ENCODE assay signal across 8 mouse cellular contexts in the genomic region with DNA sequence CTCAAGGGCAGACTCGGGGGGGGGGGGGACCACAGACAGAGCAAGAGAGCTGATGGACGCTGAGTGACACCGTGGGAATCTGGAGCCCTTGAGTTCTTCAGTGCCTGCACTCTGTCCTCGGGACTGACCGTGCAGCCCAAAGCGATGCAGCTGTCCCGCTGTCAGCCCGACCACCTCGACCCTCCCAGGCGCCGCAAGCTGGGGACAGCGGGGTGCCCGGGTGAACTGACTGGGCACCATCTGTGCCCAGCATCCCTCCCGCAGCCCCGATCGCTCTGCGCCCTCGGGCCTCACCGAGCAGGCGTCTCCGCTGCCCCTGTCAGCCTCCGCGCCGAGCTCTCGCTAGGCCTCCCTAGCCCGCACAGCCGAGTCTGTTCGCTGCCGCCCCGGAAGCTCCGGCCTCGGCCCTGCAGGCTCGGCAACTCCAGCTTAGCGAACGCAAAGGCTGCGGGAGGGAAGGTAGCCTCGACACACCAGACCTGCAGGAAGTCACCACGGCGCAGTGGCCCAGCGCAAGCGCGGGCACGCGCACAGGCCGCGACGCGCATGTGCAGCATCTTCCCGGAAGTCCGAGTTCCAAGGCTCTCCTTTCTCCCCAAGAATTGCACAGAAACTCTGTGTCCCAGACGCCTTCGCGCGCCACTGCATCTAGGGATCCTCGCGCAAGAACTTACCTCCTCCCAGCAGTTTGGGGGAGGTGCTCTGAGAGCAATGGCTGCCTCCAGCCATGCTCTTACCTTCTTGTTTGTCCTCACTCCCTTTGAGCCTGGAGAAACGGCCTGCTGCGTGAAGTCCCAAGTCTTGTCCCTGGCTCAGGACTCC. TPM values are rescaled to one million over a fixed set of nuclear protein-coding genes. Genes with fewer than 3 reads are reported as not detected.
DNase-seq lines count a peak whose midpoint lies in the region; ATAC-seq and TF ChIP-seq lines count a peak whose summit lies in the region.

Gene Rbak (minus strand): TSS at position 521 of the 822 bp plus-strand sequence.
Gene Spdye4b (plus strand): TSS at position 763 of the 822 bp plus-strand sequence.

- 1% methylated on average over 44 of the region's 58 CpGs for WGBS in embryonic facial prominence, embryonic 14.5 days
- 1% methylated on average over 57 of the region's 58 CpGs for WGBS in heart, adult 2 months
- under 1% methylated on average over 58 of the region's 58 CpGs for WGBS in limb, embryonic 13.5 days
- WGBS in midbrain, embryonic 16.5 days = under 1% methylated on average over 57 of the region's 58 CpGs

- peak; percentile 99 for ATAC-seq in embryonic facial prominence, embryonic 14.5 days (ENCODE audit: low read depth)
- ATAC-seq in limb, embryonic 13.5 days (ENCODE audit: low FRiP score, low read depth) = peak; percentile 96
- peak; percentile 97 for ATAC-seq in midbrain, embryonic 16.5 days

- peak within 1 kb of the TSS; percentile 81 for H3K27ac ChIP-seq in embryonic facial prominence, embryonic 14.5 days (replicated peaks; ENCODE audit: low read depth, low read length)
- H3K27ac ChIP-seq in heart, adult 2 months = peak within 1 kb of the TSS; percentile 81
- H3K27ac ChIP-seq in limb, embryonic 13.5 days = peak within 1 kb of the TSS; percentile 82
- peak within 1 kb of the TSS; percentile 91 for H3K27ac ChIP-seq in midbrain, embryonic 16.5 days (ENCODE audit: low read length)

- peak; percentile 77 for TF ChIP-seq EP300 in heart, adult 2 months (IDR thresholded peaks at IDR 0.05; ENCODE audit: insufficient read depth, low read depth, low read length)

- intact Hi-C loops in heart, adult 2 months (cut with DNase I) = loop anchor here (1.0 to 5.0 kb wide), 4 partner anchors 55 to 222 kb away; partner anchors contain the start of genes E130309D02Rik, Kdelr2, Rnf216 and Zfp12

- peak; percentile 98 for DNase-seq in 3134 (ENCODE audit: extremely low read depth, insufficient read length, low spot score)
- peak; percentile 94 to 95 for DNase-seq in adrenal gland, postnatal 36 days
- peak; percentile 99 for DNase-seq in embryonic facial prominence, embryonic 14.5 days (ENCODE audit: low spot score)
- DNase-seq in heart, adult 2 months = peak; percentile 93 to 95
- DNase-seq in kidney, adult 8-10 months = peak; percentile 95 to 96
- DNase-seq in spleen, postnatal 10 days (ENCODE audit: low spot score in 2 of 2) = peak; percentile 45 to 82

- peaks cover 12% of the 10 kb centered on the region; the same call in 1 of the 2 replicates for H3K4me1 ChIP-seq in embryonic facial prominence, embryonic 14.5 days (ENCODE audit: control insufficient read depth, insufficient read depth, low read length)
- H3K4me1 ChIP-seq in heart, adult 2 months (ENCODE audit: control insufficient read depth, insufficient read depth, low read length) = peaks cover 1% of the 10 kb centered on the region; the same call in 1 of the 2 replicates
- H3K4me1 ChIP-seq in limb, embryonic 13.5 days = peaks cover 13% of the 10 kb centered on the region
- peaks cover 13% of the 10 kb centered on the region for H3K4me1 ChIP-seq in midbrain, embryonic 16.5 days (ENCODE audit: control insufficient read depth, insufficient read depth, low read length)

- peaks cover 7% of the 10 kb centered on the region; the same call in 1 of the 2 replicates for H3K9me3 ChIP-seq in embryonic facial prominence, embryonic 14.5 days (ENCODE audit: control insufficient read depth, low read length)
- peaks cover 5% of the 10 kb centered on the region for H3K9me3 ChIP-seq in limb, embryonic 13.5 days
- H3K9me3 ChIP-seq in midbrain, embryonic 16.5 days (replicated peaks; ENCODE audit: control insufficient read depth, low read length, poor library complexity, severe bottlenecking) = no peaks in the 10 kb centered on the region

- TF ChIP-seq POLR2A in heart, adult 2 months (IDR thresholded peaks at IDR 0.05; ENCODE audit: insufficient read depth, low read depth, low read length) = peak; percentile 91

- H3K4me2 ChIP-seq in embryonic facial prominence, embryonic 14.5 days (ENCODE audit: low read depth, low read length) = peak within 1 kb of the TSS; percentile 85
- peak within 1 kb of the TSS; percentile 87 for H3K4me2 ChIP-seq in limb, embryonic 13.5 days (replicated peaks)
- peak within 1 kb of the TSS; percentile 86 for H3K4me2 ChIP-seq in midbrain, embryonic 16.5 days (ENCODE audit: low read length)

- H3K79me2 ChIP-seq in heart, adult 2 months (replicated peaks; ENCODE audit: control insufficient read depth, insufficient read depth, low read length) = no peaks in the 10 kb centered on the region

- no peaks in the 10 kb centered on the region; the same call in 1 of the 2 replicates for H3K27me3 ChIP-seq in embryonic facial prominence, embryonic 14.5 days (replicated peaks; ENCODE audit: control insufficient read depth, insufficient read depth, low read length)
- H3K27me3 ChIP-seq in heart, adult 2 months (ENCODE audit: control insufficient read depth, insufficient read depth, low read length) = no peaks in the 10 kb centered on the region
- H3K27me3 ChIP-seq in limb, embryonic 13.5 days = no peaks in the 10 kb centered on the region; the same call in 1 of the 2 replicates
- H3K27me3 ChIP-seq in midbrain, embryonic 16.5 days (ENCODE audit: control insufficient read depth, insufficient read depth, low read depth, low read length) = no peaks in the 10 kb centered on the region

- H3K4me3 ChIP-seq in embryonic facial prominence, embryonic 14.5 days (ENCODE audit: low read depth, low read length) = peak within 1 kb of the TSS; percentile 85
- H3K4me3 ChIP-seq in heart, adult 2 months = peak within 1 kb of the TSS; percentile 74
- H3K4me3 ChIP-seq in limb, embryonic 13.5 days = peak within 1 kb of the TSS; percentile 93
- H3K4me3 ChIP-seq in midbrain, embryonic 16.5 days (ENCODE audit: low read depth, low read length) = peak within 1 kb of the TSS; percentile 90

- TF ChIP-seq CTCF in heart, adult 2 months (IDR thresholded peaks at IDR 0.05) = peak; percentile 13; the same call in 1 of the 2 replicates

- peak within 1 kb of the TSS; percentile 94 for H3K9ac ChIP-seq in embryonic facial prominence, embryonic 14.5 days (ENCODE audit: low read depth, low read length)
- H3K9ac ChIP-seq in heart, adult 2 months (ENCODE audit: low read depth, low read length) = peak within 1 kb of the TSS; percentile 95
- H3K9ac ChIP-seq in limb, embryonic 13.5 days = peak within 1 kb of the TSS; percentile 96
- peak within 1 kb of the TSS; percentile 97 for H3K9ac ChIP-seq in midbrain, embryonic 16.5 days (ENCODE audit: low read depth, low read length)

- peaks cover 32% of the 10 kb centered on the region for H3K36me3 ChIP-seq in embryonic facial prominence, embryonic 14.5 days (ENCODE audit: control insufficient read depth, insufficient read depth, low read length)
- H3K36me3 ChIP-seq in heart, adult 2 months (ENCODE audit: control insufficient read depth, insufficient read depth, low read length) = no peaks in the 10 kb centered on the region
- peaks cover 31% of the 10 kb centered on the region for H3K36me3 ChIP-seq in limb, embryonic 13.5 days
- H3K36me3 ChIP-seq in midbrain, embryonic 16.5 days (ENCODE audit: control insufficient read depth, insufficient read depth, low read length) = peaks cover 26% of the 10 kb centered on the region

RNA-seq across cellular contexts. Expression of gene Rbak, which starts in this region (rescaled TPM):
- 10 to 100 TPM; 11.3 to 11.7 TPM for total RNA-seq in adrenal gland, postnatal 36 days (2021)
- polyA plus RNA-seq in embryonic facial prominence, embryonic 14.5 days (2014; fragmentation: Nextera tagmentation; extraction: Ambion mirVana) = 7.6 and 8.2 TPM in 2 replicates
- 1 to 10 TPM; 4.3 to 4.4 TPM for total RNA-seq in heart, adult 2 months (2021)
- 1.9 and 3.6 TPM in 2 replicates for polyA plus RNA-seq in heart, adult 2 months (2012; rRNA removed)
- polyA plus RNA-seq in limb, embryonic 13.5 days (2015; fragmentation: Nextera tagmentation; extraction: Ambion mirVana) = 17.7 and 17.9 TPM in 2 replicates
- 11.6 and 12.5 TPM in 2 replicates for polyA plus RNA-seq in midbrain, embryonic 16.5 days (2015; fragmentation: Nextera tagmentation; extraction: Ambion mirVana)

RNA-seq across cellular contexts. Expression of gene Spdye4b, which starts in this region (rescaled TPM):
- not detected for total RNA-seq in adrenal gland, postnatal 36 days (2021)
- polyA plus RNA-seq in embryonic facial prominence, embryonic 14.5 days (2014; fragmentation: Nextera tagmentation; extraction: Ambion mirVana) = not detected in 2 replicates
- total RNA-seq in heart, adult 2 months (2021) = not detected
- polyA plus RNA-seq in heart, adult 2 months (2012; rRNA removed) = not detected in 2 replicates
- polyA plus RNA-seq in limb, embryonic 13.5 days (2015; fragmentation: Nextera tagmentation; extraction: Ambion mirVana) = not detected in 2 replicates
- not detected in 2 replicates for polyA plus RNA-seq in midbrain, embryonic 16.5 days (2015; fragmentation: Nextera tagmentation; extraction: Ambion mirVana)

Comparison
In these comparisons a context has a peak if more than half of its experiments do, and no peak if none do; other contexts are left out.
1. Peak in every context shown above with its lines: DNase-seq, ATAC-seq, H3K4me3 ChIP-seq and H3K27ac ChIP-seq.